ENCODE assay signal across 11 mouse cellular contexts in genomic region chr14:52009361-52009760, GRCm38 (mm10). TPM values are rescaled to one million over a fixed set of nuclear protein-coding genes. Genes with fewer than 3 reads are reported as not detected.
DNase-seq lines count a peak whose midpoint lies in the region; ATAC-seq and TF ChIP-seq lines count a peak whose summit lies in the region.
"Had no signal": no experiment of that assay in that cellular context is flagged by ENCODE, and none has a peak within 500 bp of the region (broad histone marks: within the 10 kb centered on the region; RNA-seq: fewer than 3 reads in every experiment).

No protein-coding gene starts in this region.

- peak overlapping the region; percentile 54 for H3K4me2 ChIP-seq in neural tube, embryonic 15.5 days
- H3K4me2 ChIP-seq: lung, embryonic 15.5 days had no signal

- H3K27ac ChIP-seq in heart, embryonic 10.5 days: peak overlapping the region; percentile 47; the same call in 1 of the 2 replicates
- H3K27ac ChIP-seq in thymus, adult 2 months (ENCODE audit: control insufficient read depth, insufficient read depth, low read length): peak overlapping the region; percentile 37
- H3K27ac ChIP-seq in limb, embryonic 10.5 days: peak overlapping the region; percentile 71
- H3K27ac ChIP-seq in neural tube, embryonic 15.5 days (replicated peaks): peak overlapping the region; percentile 63
- H3K27ac ChIP-seq: lung, embryonic 15.5 days had no signal

- H3K4me3 ChIP-seq in heart, embryonic 10.5 days: peak overlapping the region; percentile 28; the same call in 1 of the 2 replicates
- H3K4me3 ChIP-seq in thymus, adult 2 months (ENCODE audit: control insufficient read depth, insufficient read depth, low read length): no peak overlapping the region
- peak overlapping the region; percentile 34 for H3K4me3 ChIP-seq in limb, embryonic 10.5 days
- peak overlapping the region; percentile 25 for H3K4me3 ChIP-seq in neural tube, embryonic 15.5 days (replicated peaks)
- H3K4me3 ChIP-seq: lung, embryonic 15.5 days had no signal

- H3K36me3 ChIP-seq in heart, embryonic 10.5 days: peaks cover 49% of the 10 kb centered on the region
- peaks cover 12% of the 10 kb centered on the region for H3K36me3 ChIP-seq in thymus, adult 2 months (ENCODE audit: control insufficient read depth, insufficient read depth, low read length)
- H3K36me3 ChIP-seq in limb, embryonic 10.5 days: peaks cover 48% of the 10 kb centered on the region
- peaks cover 38% of the 10 kb centered on the region for H3K36me3 ChIP-seq in neural tube, embryonic 15.5 days

- DNase-seq in heart, embryonic 10.5 days (ENCODE audit: low spot score): no peak
- no peak for DNase-seq in heart, postnatal 25 days (ENCODE audit: low spot score)
- DNase-seq in thymus, adult 2 months: no peak
- no peak for DNase-seq in thymus, postnatal 25 days
- no peak for DNase-seq in limb, embryonic 10.5 days (ENCODE audit: low spot score)
- DNase-seq in frontal cortex, adult 2 months (ENCODE audit: extremely low spot score in 1 of 2, low spot score in 1 of 2): no peak
- DNase-seq in thymus, postnatal 36 days: no peak

- no peak for TF ChIP-seq POLR2A in thymus, adult 2 months (IDR thresholded peaks at IDR 0.05; ENCODE audit: control insufficient read depth, extremely low read depth, insufficient read depth, low read length, poor library complexity)

- H3K4me1 ChIP-seq in heart, embryonic 10.5 days: peaks cover 77% of the 10 kb centered on the region
- H3K4me1 ChIP-seq in thymus, adult 2 months (replicated peaks; ENCODE audit: control insufficient read depth, insufficient read depth, low read length): peaks cover 59% of the 10 kb centered on the region
- H3K4me1 ChIP-seq in limb, embryonic 10.5 days: peaks cover 57% of the 10 kb centered on the region
- peaks cover 77% of the 10 kb centered on the region for H3K4me1 ChIP-seq in neural tube, embryonic 15.5 days

- peak overlapping the region; percentile 32; the same call in 1 of the 2 replicates for H3K9ac ChIP-seq in neural tube, embryonic 15.5 days (replicated peaks)
- H3K9ac ChIP-seq: lung, embryonic 15.5 days had no signal

- no peaks in the 10 kb centered on the region for H3K27me3 ChIP-seq in heart, embryonic 10.5 days (ENCODE audit: insufficient read depth, poor library complexity, severe bottlenecking)
- no peaks in the 10 kb centered on the region for H3K27me3 ChIP-seq in thymus, adult 2 months (ENCODE audit: control insufficient read depth, insufficient read depth, low read length)
- no peaks in the 10 kb centered on the region for H3K27me3 ChIP-seq in limb, embryonic 10.5 days (ENCODE audit: low read depth, poor library complexity, severe bottlenecking)
- H3K27me3 ChIP-seq in neural tube, embryonic 15.5 days (replicated peaks): no peaks in the 10 kb centered on the region
- H3K27me3 ChIP-seq: lung, embryonic 15.5 days had no signal

- no peaks in the 10 kb centered on the region for H3K9me3 ChIP-seq in heart, embryonic 10.5 days
- no peaks in the 10 kb centered on the region for H3K9me3 ChIP-seq in limb, embryonic 10.5 days (replicated peaks)
- no peaks in the 10 kb centered on the region for H3K9me3 ChIP-seq in neural tube, embryonic 15.5 days (replicated peaks)
- H3K9me3 ChIP-seq: lung, embryonic 15.5 days had no signal

- no peak for TF ChIP-seq CTCF in thymus, adult 2 months (IDR thresholded peaks at IDR 0.05; ENCODE audit: borderline replicate concordance, control insufficient read depth, extremely low read depth, insufficient read depth, low read length, poor library complexity)

- intact Hi-C loops in heart, postnatal 25 days (cut with DNase I): loop anchor here (2.0 to 5.0 kb wide), 3 partner anchors 13 to 107 kb away; no protein-coding TSS in a partner anchor

- ATAC-seq in neural tube, embryonic 15.5 days (ENCODE audit: low FRiP score): no peak

- 49% methylated on average over 26 of the region's 26 CpGs for WGBS in heart, embryonic 10.5 days
- 94% methylated on average over 26 of the region's 26 CpGs for WGBS in thymus, adult 2 months
- 52% methylated on average over 26 of the region's 26 CpGs for WGBS in limb, embryonic 10.5 days
- WGBS in neural tube, embryonic 15.5 days: 45% methylated on average over 26 of the region's 26 CpGs

RNA-seq across cellular contexts. Expression of gene Tmem253, which starts 6.1 kb away (rescaled TPM):
- 0.27 and 0.57 TPM in 2 replicates for polyA plus RNA-seq in heart, embryonic 10.5 days (2016; fragmentation: Nextera tagmentation; extraction: Ambion mirVana)
- total RNA-seq in heart, postnatal 25 days (2021): 1 to 10 TPM; 3.3 to 3.9 TPM
- 2.9 TPM in 2 replicates for polyA plus RNA-seq in thymus, adult 2 months (2012; rRNA removed)
- polyA plus RNA-seq in limb, embryonic 10.5 days (2016; fragmentation: Nextera tagmentation; extraction: Ambion mirVana): 0.41 and 0.66 TPM in 2 replicates
- polyA plus RNA-seq in neural tube, embryonic 15.5 days (2015; fragmentation: Nextera tagmentation; extraction: Ambion mirVana): 0.88 and 1.4 TPM in 2 replicates
- 0.60 and 0.90 TPM in 2 replicates for polyA plus RNA-seq in frontal cortex, adult 2 months (2012; rRNA removed)

RNA-seq across cellular contexts. Expression of gene Zfp219, which starts 11.2 kb away (rescaled TPM):
- polyA plus RNA-seq in heart, embryonic 10.5 days (2016; fragmentation: Nextera tagmentation; extraction: Ambion mirVana): 21.5 and 31.1 TPM in 2 replicates
- 10 to 100 TPM; 24.8 to 29.0 TPM for total RNA-seq in heart, postnatal 25 days (2021)
- 253 and 269 TPM in 2 replicates for polyA plus RNA-seq in thymus, adult 2 months (2012; rRNA removed)
- 45.6 and 51.1 TPM in 2 replicates for polyA plus RNA-seq in limb, embryonic 10.5 days (2016; fragmentation: Nextera tagmentation; extraction: Ambion mirVana)
- 25.3 and 28.6 TPM in 2 replicates for polyA plus RNA-seq in neural tube, embryonic 15.5 days (2015; fragmentation: Nextera tagmentation; extraction: Ambion mirVana)
- polyA plus RNA-seq in frontal cortex, adult 2 months (2012; rRNA removed): 73.4 and 77.7 TPM in 2 replicates

RNA-seq across cellular contexts. Expression of gene Arhgef40, which starts 24.8 kb away (rescaled TPM):
- 72.3 and 86.4 TPM in 2 replicates for polyA plus RNA-seq in heart, embryonic 10.5 days (2016; fragmentation: Nextera tagmentation; extraction: Ambion mirVana)
- 10 to 100 TPM; 31.2 to 41.2 TPM for total RNA-seq in heart, postnatal 25 days (2021)
- 55.2 and 62.3 TPM in 2 replicates for polyA plus RNA-seq in thymus, adult 2 months (2012; rRNA removed)
- 190 and 236 TPM in 2 replicates for polyA plus RNA-seq in limb, embryonic 10.5 days (2016; fragmentation: Nextera tagmentation; extraction: Ambion mirVana)
- polyA plus RNA-seq in neural tube, embryonic 15.5 days (2015; fragmentation: Nextera tagmentation; extraction: Ambion mirVana): 71.3 and 82.7 TPM in 2 replicates
- 39.7 and 44.0 TPM in 2 replicates for polyA plus RNA-seq in frontal cortex, adult 2 months (2012; rRNA removed)

RNA-seq across cellular contexts. Expression of gene Olfr221, which starts 32.9 kb away (rescaled TPM):
- not detected in 2 replicates for polyA plus RNA-seq in heart, embryonic 10.5 days (2016; fragmentation: Nextera tagmentation; extraction: Ambion mirVana)
- total RNA-seq in heart, postnatal 25 days (2021): not detected
- not detected in 2 replicates for polyA plus RNA-seq in thymus, adult 2 months (2012; rRNA removed)
- not detected in 2 replicates for polyA plus RNA-seq in limb, embryonic 10.5 days (2016; fragmentation: Nextera tagmentation; extraction: Ambion mirVana)
- not detected in 2 replicates for polyA plus RNA-seq in neural tube, embryonic 15.5 days (2015; fragmentation: Nextera tagmentation; extraction: Ambion mirVana)
- polyA plus RNA-seq in frontal cortex, adult 2 months (2012; rRNA removed): 0.08 and 0.15 TPM in 2 replicates
- total RNA-seq: gastrocnemius, adult 8-10 months had no signal
- polyA plus RNA-seq: C2C12; lung, embryonic 15.5 days had no signal
